Mouse (Mus musculus) B cell, adult 2 months (primary cell): ENCODE results near the gene Urb2.
A peak's percentile ranks its signal among the peaks of the same experiment; 100 is the strongest.
"Not testable (repeated sequence)": the region's sequence is repeated elsewhere in the genome, so short reads cannot be mapped to it uniquely, and the experiment has no call there.

Experiments
- DNase-seq, 2 experiments: peaks; one replicate each; pipeline ENCODE4 v3.0.0; 2022

Gene Urb2

DNA sequence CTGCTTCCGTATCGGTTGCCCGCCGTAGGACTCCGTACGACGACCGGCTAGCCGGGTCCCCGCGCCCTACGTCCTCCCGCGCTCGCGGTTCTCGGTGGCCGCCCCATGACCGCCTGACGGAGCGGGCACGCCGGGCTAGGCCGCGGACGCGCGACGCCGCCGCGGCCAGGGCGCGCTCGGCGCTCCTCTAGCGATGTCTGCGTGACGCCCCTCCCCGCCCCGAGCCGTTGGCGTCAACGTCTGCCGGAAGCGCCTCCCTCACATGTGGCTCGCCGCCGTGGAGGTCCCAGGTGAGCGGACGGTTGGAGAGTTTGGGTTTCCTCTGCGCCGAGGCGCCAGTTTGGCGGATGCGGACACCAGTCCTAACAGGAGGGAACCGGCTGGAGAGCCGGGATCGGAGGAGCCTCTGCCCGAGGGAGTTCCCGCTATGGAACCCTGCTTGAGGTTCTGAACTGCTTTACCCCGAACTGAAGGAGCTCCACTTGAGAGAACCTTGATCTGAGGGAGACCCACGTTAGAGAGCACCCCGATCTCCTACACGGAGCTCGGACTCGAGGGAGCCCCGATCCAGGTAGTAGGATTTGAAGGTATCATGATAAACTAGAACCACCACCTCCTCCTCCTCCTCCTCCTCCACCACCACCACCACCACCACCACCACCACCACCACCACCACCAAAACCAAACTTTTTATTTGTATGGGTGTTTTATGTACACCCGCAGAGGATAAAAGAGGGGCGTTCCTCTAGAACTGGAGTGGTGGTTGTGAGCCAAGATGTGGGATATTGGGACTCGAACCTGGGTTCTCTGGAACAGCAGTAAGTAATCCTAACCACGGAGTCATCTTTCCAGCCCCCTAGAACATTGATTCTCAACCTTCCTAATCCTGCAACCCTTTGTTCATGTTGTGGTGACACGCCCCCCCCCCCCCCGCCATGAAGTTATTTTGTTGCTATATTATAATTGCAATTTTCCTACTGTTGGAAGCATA is at the start of gene Urb2, which contains the start of gene Taf5l:
Gene Urb2, plus strand, starts transcription at position 272 of the 991 bp plus-strand sequence.
Gene Taf5l, minus strand, starts transcription at position 161 of the 991 bp plus-strand sequence.
- DNase-seq: peak; percentile 96

DNA sequence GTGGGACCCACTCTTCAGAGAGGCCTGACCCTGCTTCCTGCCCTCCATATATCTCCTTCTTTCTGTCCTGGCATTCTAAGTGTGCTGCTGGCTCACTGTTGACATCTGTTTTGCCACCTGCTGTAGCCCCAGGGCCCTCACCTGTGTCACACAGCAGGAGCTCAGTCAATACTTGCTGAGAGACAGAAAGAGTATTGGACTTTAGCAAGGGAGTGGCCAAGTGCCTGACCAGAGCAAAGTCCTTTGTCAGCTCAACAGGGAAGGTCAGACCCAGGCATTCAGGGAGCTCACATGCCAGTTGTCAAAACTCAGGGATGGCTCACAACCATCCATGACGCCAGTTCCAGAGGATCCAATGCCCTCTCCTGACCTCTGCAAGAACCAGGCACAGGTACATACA is 47.8 kb upstream of the Urb2 start:
- no peak for DNase-seq

DNA sequence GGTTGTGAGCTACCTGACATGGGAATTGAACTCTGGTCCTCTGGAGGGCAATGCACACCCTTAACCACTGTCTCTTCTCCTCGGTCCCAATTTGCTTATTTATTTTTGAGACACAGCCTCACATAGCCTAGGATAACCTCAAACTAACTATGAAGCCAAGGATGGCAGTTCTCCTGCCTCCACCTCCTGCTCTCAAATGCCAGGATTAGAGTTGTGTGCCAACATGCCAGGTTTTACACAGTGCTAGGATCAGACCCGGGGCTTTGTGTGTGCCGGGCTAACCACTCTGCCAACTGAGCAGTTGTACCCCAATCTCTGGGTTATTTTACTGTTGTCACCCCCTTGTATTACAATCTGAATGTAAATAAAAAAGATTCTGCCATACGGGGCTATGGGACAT is 43.8 kb upstream of the Urb2 start:
- DNase-seq: no peak

DNA sequence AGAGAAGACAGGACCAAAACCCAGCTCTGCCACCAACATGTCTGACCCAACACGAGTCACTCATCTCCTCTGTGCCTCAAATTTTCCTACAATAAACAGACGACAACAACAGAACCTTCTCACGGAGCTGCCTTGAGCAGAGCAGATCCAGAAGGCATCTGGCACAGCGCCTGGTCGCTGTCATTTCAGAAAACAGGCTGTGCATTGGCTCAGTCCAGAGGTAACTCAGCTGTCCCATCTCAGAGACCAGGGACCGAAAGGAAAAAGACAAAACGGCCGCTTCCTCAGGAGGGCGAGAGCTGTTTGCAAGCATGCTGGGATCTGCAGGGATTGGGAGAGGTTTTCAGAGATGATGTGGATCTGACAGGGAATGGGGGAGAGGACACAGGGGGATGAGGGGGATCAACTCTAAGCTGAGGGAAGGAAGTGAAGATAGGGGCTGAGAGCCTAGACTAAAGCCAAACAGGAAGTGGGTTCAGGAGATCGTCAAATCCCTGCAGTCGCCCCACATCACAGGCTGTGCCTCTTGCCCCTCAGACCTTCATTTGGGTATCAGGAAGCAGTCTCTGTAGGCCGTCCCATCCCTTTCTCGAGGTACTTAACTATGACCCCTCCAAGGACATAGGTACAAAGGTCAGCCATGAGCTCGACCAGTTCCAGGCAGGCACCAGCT is 43.0 kb upstream of the Urb2 start:
- DNase-seq: no peak

DNA sequence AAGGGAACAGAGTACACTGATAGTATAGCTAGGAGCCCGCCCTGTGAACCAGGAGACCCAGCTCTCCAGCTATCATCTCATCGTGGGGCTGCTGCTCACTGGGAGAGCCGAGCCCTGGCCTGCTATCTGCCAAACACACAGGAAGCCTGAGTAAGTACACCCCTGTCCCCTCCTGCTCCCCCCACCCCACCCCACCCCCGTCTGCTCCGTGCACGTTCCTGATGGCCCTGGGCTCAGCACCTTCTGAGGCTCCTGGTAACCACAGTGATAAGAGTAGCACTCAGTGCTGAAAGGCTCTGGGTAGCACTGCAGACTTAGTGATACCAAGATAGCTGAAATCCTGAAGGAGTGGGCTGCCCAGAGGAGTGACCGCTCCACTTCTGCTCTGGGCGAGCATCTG is 42.4 kb upstream of the Urb2 start:
- DNase-seq: no peak

DNA sequence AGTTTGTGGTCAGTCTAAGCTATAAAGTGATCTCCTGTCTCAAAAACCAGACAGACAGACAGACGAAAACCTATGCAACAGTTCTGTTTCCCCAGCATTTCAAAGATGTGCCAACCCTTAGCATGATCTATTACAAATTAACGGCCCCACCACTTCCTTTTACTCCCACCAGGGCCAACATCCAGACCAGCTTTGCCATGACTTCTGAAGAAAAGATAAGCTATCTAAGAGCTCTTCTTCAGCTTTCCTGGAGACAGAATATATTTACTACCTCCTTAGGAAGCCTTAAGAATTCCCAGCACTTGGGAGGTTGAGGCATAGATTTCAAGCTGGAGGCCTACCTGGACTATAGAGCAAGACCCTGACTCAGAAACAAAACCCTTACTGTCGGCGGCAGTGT is 41.1 kb upstream of the Urb2 start:
- no peak for DNase-seq

DNA sequence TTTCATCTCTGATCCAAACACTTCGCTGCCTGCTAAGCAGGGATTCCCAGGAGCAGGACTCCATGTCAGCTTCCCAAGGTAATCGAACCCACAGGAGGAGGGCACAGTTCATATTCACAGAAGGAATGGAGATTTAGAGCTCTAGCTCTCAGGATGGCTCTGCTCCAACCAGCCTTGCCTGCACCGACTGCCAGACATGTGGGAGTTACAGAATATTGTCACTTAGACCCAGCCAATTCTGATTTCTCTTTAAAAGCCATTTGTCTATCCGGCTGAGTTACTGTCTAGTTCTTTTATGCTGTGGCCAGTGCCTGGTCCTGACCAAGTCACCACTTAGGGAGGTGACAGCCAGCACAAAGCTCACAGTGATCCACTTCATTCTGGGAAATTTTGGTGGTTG is 39.6 kb upstream of the Urb2 start:
- no peak for DNase-seq

DNA sequence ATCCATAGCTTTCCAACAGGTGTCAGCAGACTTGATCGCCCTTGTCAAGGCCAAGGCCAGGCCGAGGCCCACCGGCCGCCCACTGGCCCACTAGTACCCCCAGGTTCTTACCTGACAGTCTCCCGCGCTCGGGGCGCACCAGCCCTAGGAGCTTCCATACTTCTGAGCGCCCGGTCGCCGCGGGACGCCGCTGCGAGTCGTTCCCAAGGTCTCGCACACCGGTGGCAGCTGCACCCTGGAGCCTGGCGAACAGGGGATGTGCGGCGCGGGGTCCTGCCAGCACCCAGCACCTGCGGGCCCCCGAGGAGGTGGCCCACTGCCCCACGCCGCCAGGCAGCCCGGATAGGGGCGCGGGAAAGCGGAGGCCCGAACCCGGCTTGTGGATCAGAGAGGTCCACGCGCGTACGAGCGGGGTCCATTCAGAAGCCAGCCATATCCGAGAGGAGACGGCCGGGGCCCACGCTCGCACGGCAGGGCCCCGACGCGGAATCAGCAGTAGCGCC is 39.0 kb upstream of the Urb2 start:
- DNase-seq: no peak

DNA sequence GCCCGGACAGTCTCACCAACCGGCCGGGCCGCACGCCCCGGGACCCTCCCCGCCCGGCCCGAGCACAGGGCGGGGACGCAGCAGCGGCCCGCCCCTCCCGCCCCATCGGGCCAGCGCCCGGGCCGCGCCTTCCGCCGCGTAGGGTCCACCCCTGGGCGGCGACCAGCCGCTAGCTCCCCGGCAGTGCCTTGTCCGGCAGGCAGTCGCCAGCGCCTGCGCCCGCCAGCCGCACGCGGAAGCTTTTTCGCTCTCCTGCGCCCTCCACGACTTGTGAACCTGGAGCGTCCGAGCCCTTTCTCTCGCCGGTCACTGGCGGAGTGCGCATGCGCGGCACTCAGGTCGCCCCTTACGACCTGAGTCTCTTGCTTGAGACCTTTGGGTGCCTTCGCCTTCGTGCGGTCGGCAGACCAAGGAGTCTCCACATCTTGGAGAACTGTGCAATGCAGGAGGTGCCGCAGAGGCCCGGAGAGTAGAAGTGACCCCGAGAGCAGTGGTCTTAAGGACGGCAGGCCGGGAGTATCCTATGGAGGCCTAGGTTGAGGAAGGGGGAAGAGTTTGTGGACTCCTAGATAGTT is 38.4 kb upstream of the Urb2 start, which contains the start of gene Abcb10:
Gene Abcb10, minus strand, starts transcription at position 297 of the 575 bp plus-strand sequence.
- DNase-seq: peak; percentile 73 to 81

DNA sequence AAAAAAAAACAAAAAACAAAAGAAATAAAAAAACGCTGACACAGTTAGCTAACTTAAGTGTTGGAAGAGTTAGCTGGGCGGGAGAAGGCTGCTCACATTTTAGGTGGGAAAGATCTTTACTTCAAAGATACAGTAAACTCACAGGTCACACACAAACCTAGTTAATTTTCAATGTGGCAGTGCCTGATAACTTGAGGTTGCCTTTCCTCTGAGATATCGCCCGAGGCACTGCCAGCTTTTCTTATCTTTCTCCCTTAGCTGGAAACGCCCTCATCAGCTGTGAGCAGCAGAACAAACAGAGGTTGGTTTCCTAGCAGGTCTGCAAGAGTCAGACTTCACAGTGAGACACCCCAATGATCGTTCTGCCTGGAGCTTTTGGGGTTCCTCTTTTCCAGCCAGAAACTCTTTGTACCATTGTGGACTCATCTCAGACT is 32.7 kb upstream of the Urb2 start:
- DNase-seq: no peak

DNA sequence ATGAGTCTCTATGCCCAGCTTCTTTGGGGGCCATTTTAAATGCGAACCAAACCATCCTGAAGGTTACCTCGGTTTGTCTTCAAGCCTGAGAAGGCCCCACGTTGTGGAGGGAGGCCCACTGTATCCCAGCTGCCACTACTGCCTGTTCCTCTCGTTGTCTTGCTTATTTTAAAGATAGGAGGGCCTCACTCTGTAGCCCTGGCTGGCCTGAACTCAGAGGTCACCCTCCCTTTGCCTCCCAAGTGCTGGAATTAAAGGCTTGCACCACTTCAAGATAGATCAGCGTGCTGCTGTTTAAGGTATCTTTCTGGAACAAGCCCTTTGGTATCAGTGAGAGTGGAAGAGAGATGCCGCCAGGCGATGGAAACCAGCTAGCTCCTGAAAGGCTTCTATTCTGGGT is 32.2 kb upstream of the Urb2 start:
- DNase-seq: no peak

DNA sequence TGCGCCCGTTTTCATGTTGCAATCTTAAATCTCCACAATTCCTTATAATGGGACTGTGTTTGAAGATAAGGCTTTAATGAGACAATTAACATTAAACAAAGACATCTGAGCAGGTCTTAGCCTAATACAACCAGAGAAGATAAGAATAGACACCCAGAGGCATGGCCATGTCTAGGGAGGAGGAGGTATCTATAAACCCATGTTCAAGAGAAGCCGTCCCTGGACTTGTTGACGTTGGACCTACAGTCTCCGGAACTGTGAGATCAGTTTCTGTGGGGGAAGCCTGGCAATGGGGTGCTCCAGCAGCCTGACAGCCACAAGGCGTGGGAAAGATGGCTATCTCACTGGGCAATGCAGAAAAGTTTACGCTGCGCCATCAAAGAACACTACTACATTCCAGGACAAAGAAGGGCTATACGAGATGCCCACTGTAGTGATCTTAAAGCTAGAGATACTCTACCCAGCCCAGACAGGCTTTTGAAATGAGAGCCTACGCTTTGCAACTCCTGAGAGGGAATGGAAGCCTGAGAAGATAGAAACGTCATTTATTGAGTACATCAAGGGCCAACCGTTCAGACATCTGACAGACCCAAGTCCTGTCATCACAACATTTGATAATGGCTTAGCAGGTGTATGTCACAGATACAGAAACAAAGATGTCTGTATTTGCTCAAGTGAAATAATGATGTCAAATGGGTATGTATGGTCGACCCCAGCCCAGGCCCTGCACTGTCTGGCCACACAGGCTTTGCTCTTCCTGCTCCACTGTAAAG is 30.8 kb upstream of the Urb2 start:
- DNase-seq: no peak

DNA sequence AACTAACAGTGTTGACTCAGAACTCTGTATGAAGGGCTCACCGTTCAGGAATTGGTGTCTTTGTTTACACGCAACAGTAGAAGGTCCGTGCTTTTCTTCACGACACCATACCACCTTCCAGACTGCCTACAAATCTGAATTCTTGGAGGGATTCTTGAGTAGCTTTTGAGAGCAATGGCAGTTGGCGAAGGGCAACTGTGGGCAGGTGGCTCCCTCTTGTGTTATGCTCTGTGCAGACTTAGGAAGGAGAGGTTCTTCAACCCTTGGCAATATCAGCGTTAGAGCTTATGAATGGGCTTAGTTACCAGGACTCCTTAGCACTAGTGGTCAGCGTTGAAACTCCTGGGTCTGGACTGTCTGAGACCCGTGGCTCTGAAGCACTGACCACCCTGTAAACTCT is 28.7 kb upstream of the Urb2 start:
- DNase-seq: peak; percentile 20 to 31

DNA sequence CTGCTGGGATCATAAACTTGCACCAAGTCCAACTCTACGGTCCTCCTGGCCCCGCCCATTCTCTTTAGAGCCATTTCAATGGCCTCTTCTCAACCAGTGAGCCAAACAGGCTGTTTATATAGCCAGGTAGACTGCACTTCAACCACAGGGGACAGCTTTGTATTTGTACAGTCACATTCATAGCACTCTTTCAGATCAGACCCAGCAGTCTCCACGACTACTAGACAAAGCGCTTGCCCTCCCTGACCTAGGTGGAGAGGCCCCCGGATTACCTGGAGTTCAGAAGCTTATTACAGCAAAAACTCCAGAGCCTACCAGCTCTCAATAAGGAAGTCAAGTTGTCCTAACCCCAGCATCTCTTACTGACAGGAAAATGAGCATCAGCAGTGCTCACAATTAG is 27.7 kb upstream of the Urb2 start:
- DNase-seq: no peak

DNA sequence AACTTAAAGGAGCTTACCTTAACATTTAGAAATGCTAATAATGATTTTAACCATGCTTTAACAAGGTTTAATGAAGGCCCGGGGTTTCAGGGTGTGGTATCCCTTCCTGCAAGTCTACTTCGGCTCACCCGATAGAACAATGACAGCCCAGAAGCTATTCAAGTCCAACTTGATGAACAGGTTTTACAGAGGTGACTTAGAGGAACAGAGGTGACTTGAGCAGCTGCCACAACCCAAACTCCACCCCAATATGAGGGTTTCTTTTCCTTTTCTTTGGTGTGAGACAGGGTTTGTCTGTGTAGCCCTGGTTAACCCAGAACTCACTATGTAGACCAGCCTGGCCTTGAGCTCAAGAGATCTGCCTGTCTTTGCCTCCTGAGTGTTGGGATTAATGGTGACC is 27.3 kb upstream of the Urb2 start:
- DNase-seq: no peak

DNA sequence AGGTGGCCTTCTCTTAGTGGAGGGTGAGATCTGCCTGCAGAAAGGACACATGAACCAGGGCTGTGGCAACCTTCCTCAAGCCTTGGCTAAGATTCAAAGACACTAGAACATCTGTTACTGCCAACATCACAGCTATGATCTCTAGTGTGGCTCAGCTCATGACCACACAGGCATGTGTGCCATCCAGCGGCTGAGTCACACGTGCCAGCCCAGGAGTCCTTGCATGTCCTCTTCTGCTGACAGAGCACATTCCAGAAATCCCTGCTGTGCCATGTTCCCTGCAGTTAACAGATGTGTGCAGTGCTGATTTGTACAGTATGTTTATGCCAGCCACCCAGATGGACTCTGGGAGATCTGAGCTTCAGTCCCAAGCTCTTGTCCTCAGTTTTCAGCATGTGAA is 21.7 kb upstream of the Urb2 start:
- no peak for DNase-seq

DNA sequence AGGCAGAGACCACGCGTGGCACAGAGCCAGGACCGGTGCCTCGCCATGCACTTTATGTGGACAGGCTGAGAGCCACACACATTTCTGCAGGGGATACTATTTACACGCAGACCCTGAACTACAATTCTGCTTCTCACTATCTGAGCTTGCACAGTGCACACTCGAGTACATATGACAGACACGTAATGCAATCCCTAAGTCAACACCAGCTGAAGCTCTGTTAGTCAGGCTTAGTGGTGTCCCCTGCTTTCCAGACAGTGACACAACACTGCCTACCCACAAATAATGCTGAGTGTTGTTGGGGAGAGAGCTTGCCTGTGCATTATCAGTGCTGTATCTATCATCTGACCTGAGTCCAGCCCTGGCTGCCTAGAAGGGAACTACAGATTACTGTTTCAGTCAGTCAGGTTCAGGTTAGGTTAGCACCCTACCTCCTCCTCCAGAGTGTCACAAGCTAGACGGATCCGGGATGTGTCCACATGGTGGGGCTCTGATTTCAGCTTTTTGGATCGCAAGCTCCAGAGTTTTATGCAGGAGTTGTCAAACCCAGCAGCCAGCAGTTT is 18.7 kb upstream of the Urb2 start:
- DNase-seq: no peak

DNA sequence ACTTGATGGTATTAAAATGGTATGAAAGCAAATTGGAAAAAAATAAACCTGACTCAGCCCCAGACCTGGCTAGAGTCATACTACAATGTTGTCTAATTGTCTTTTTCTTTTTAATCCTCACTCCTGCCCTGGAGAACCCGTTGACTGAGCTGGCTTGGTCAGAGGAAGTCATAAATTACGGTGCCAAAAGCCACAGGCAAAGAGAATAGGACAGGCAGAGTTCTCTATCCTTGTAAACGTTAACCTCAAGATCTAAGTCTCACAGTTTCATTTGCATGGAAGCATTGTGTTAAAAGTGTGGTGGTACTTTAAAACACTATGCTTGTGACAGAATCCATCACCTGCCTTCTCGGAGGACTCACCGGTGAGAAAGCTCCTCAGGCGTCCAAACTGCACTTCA is 13.5 kb upstream of the Urb2 start:
- DNase-seq: no peak

DNA sequence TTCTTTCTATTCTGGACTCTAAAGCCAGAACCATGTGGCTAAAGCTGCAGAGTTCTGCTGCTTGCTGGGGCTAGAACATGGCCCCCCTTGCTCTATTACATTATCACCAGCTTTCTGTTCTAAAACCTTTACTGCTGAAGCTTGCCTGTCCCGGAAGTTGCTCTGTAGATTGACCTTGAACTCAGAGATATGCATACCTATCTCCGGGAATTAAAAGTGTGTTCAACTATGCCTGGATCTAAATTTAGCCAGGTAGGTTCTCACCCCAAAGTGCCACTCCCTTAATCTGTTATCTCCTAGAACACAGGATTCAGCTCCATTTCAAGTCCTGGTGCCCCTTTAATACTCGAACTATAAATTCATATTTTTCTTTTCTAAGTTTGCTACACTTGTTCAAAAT is 9.7 kb upstream of the Urb2 start:
- no peak for DNase-seq

DNA sequence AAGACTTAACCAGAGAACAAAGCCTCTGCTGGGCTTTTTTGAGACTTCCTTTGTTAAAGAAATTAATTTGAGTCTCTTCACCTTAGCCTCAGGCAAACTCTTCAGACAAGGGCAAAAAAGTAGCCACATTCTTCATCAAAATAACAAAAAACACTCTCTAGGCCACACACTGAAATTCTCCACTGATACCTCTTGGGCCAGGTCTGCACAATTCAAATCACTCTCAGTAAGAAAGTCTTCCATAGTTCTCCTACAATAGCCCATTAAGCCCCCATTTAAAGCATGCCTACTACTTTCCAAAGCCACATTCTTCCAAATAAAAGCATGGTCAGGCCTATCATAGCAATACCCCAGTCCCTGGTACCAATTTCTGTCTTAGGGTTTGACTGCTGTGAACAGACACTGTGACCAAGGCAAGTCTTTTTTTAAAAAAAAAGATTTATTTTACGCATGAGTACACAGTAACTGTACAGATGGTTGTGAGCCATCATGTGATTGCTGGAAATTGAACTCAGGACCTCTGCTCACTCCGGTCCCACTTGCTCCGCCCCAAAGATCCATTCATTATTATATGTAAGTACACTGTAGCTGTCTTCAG is 9.2 kb upstream of the Urb2 start:
- DNase-seq: no peak

DNA sequence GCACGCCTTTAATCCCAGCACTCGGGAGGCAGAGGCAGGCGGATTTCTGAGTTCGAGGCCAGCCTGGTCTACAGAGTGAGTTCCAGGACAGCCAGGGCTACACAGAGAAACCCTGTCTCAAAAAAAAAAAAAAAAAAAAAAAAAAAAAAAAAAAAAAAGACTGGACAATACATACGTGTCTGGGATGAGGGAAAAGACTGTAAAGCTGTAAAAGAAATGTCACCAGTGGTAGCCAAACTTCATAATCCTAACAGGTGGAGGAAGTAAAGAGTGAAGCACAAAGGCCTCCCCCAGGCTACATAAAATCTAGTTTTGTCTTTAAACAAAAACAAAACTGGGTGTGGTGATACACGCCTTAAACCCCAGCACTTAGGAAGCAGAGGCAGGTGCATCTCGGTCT is 7.0 kb upstream of the Urb2 start:
- not testable (repeated sequence) for DNase-seq

DNA sequence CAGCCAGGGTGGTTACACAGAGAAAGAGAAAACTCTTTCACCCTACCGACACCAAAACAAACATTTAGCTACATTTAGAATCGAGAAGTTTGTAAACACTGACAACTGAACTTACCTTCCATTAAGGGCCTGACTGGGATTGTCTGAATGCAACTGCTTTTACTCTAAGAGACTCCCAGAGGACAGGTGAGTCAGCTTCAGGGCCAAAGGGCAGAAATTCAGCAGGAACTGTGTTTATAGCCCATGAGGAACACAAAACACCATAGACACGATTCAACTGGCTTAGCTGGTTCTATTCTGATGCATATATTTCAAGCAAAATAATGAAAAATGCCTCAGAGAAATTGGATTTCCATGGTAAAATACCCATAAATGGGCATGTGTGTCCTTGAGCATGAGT is 6.6 kb upstream of the Urb2 start:
- DNase-seq: no peak
